In the genomic region with DNA sequence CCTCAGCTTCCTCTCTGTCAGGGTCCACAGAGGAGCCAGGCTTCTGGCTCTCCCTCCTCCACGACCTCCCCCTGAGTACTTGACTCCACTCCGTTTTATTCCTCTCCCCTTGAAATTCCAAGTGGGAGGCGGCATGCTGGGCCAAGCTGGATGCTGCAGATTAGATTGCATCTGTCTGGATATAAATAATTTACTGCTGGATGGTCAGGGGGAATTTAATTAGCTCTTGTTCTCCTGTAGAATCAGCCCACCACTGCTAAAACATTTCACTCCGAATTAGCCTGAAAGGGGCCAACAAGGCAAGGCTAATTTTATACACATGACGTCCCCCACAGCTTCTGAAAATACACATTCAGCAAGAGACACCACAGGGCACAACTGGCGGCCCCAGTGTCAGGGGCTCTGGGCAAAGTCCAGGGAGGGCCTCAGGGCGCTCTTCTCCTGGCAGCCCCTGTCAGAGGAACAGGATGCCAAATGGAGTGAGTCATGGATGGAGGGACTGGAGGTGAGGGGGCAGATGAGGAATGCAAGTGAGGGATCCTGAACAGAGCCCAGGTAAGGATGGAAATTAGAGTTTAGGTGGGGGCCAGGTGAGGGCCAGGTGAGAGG, we compare ENCODE assay signal across 13 mouse cellular contexts. TPM values are rescaled to one million over a fixed set of nuclear protein-coding genes. Genes with fewer than 3 reads are reported as not detected.
A peak's percentile ranks its signal among the peaks of the same experiment; 100 is the strongest.
DNase-seq lines count a peak whose midpoint lies in the region; ATAC-seq and TF ChIP-seq lines count a peak whose summit lies in the region.
"Had no signal": no experiment of that assay in that cellular context is flagged by ENCODE, and none has a peak within 500 bp of the region (broad histone marks: within the 10 kb centered on the region; RNA-seq: fewer than 3 reads in every experiment).

No protein-coding gene starts in this region.

- no peaks in the 10 kb centered on the region; the same call in 1 of the 2 replicates for H3K9me3 ChIP-seq in hindbrain, embryonic 16.5 days (ENCODE audit: control insufficient read depth, low read length)
- H3K9me3 ChIP-seq in neural tube, embryonic 13.5 days = no peaks in the 10 kb centered on the region
- H3K9me3 ChIP-seq: liver, embryonic 12.5 days had no signal

- H3K4me3 ChIP-seq in kidney, adult 2 months (ENCODE audit: insufficient read depth, low read depth, low read length) = no peak overlapping the region
- H3K4me3 ChIP-seq in hindbrain, embryonic 16.5 days (ENCODE audit: low read length) = no peak overlapping the region
- H3K4me3 ChIP-seq in neural tube, embryonic 13.5 days = no peak overlapping the region
- H3K4me3 ChIP-seq: liver, embryonic 12.5 days had no signal

- H3K4me2 ChIP-seq in hindbrain, embryonic 16.5 days (ENCODE audit: low read length) = no peak overlapping the region
- 0 out of 2 replicates have a peak overlapping the region, but pooled peaks have one; percentile 26 for H3K4me2 ChIP-seq in neural tube, embryonic 13.5 days
- H3K4me2 ChIP-seq: liver, embryonic 12.5 days had no signal

- DNase-seq in cerebellum, adult 9-11 months = peak; percentile 59
- no peak for DNase-seq in cerebellum, postnatal 14 days
- DNase-seq in kidney, postnatal 4 days = peak; percentile 20 to 40
- no peak for DNase-seq in kidney, adult 2 months
- DNase-seq in frontal cortex, adult 2 months (ENCODE audit: extremely low spot score in 1 of 2, low spot score in 1 of 2) = no peak
- no peak for DNase-seq in heart, adult 18-20 months
- DNase-seq: lung, postnatal 36 days; right cerebral cortex, postnatal 4 days had no signal

- H3K9ac ChIP-seq in hindbrain, embryonic 16.5 days (ENCODE audit: low read depth, low read length) = peak overlapping the region; percentile 18
- H3K9ac ChIP-seq in neural tube, embryonic 13.5 days = peak overlapping the region; percentile 46
- H3K9ac ChIP-seq: liver, embryonic 12.5 days had no signal

- no peaks in the 10 kb centered on the region for H3K4me1 ChIP-seq in kidney, adult 2 months (ENCODE audit: control insufficient read depth, insufficient read depth, low read length)
- H3K4me1 ChIP-seq in hindbrain, embryonic 16.5 days (ENCODE audit: control insufficient read depth, insufficient read depth, low read depth, low read length) = peaks cover 25% of the 10 kb centered on the region
- peaks cover 39% of the 10 kb centered on the region for H3K4me1 ChIP-seq in neural tube, embryonic 13.5 days (replicated peaks)
- H3K4me1 ChIP-seq: liver, embryonic 12.5 days had no signal

- no peak for TF ChIP-seq CTCF in kidney, adult 2 months (conservative IDR thresholded peaks at IDR 0.05; ENCODE audit: insufficient read depth, insufficient read length, low read depth, low read length)

- ATAC-seq in hindbrain, embryonic 16.5 days = no peak; the same call in 1 of the 2 replicates
- peak; percentile 44 for ATAC-seq in neural tube, embryonic 13.5 days (ENCODE audit: low read depth)
- ATAC-seq: inflammation-experienced regulatory T-cells, adult 6 months; liver, embryonic 12.5 days had no signal

- TF ChIP-seq POLR2A in kidney, adult 2 months (IDR thresholded peaks at IDR 0.05; ENCODE audit: low read depth, low read length) = no peak

- H3K27me3 ChIP-seq in kidney, adult 2 months (replicated peaks; ENCODE audit: control insufficient read depth, insufficient read depth, low read length) = no peaks in the 10 kb centered on the region
- H3K27me3 ChIP-seq in hindbrain, embryonic 16.5 days (replicated peaks; ENCODE audit: control insufficient read depth, insufficient read depth, low read length) = no peaks in the 10 kb centered on the region
- H3K27me3 ChIP-seq in neural tube, embryonic 13.5 days = no peaks in the 10 kb centered on the region
- H3K27me3 ChIP-seq: liver, embryonic 12.5 days had no signal

- H3K27ac ChIP-seq in kidney, adult 2 months (ENCODE audit: insufficient read depth, low read depth, low read length) = no peak overlapping the region
- peak overlapping the region; percentile 64 for H3K27ac ChIP-seq in hindbrain, embryonic 16.5 days (ENCODE audit: low read depth, low read length)
- H3K27ac ChIP-seq in neural tube, embryonic 13.5 days (replicated peaks) = peak overlapping the region; percentile 93
- H3K27ac ChIP-seq: liver, embryonic 12.5 days had no signal

- 30% methylated on average over 7 of the region's 7 CpGs for WGBS in kidney, adult 2 months
- 15% methylated on average over 7 of the region's 7 CpGs for WGBS in hindbrain, embryonic 16.5 days
- 15% methylated on average over 7 of the region's 7 CpGs for WGBS in neural tube, embryonic 13.5 days

- no peaks in the 10 kb centered on the region for H3K36me3 ChIP-seq in kidney, adult 2 months (ENCODE audit: control insufficient read depth, insufficient read depth, low read length)
- no peaks in the 10 kb centered on the region for H3K36me3 ChIP-seq in hindbrain, embryonic 16.5 days (ENCODE audit: control insufficient read depth, insufficient read depth, low read length)
- H3K36me3 ChIP-seq in neural tube, embryonic 13.5 days = no peaks in the 10 kb centered on the region
- H3K36me3 ChIP-seq: liver, embryonic 12.5 days had no signal

RNA-seq across cellular contexts. Expression of gene Rbfox3, which starts 36.8 kb away (rescaled TPM):
- polyA plus RNA-seq in kidney, adult 2 months (2012; rRNA removed) = 0.27 TPM in 2 replicates
- 68.4 and 69.4 TPM in 2 replicates for polyA plus RNA-seq in hindbrain, embryonic 16.5 days (2015; fragmentation: Nextera tagmentation; extraction: Ambion mirVana)
- 69.4 and 71.2 TPM in 2 replicates for polyA plus RNA-seq in neural tube, embryonic 13.5 days (2015; fragmentation: Nextera tagmentation; extraction: Ambion mirVana)
- polyA plus RNA-seq in frontal cortex, adult 2 months (2012; rRNA removed) = 108 and 125 TPM in 2 replicates
- under 1 TPM in 1 of 2 experiments, not detected in 1; 0.10 TPM for total RNA-seq in heart, adult 18-20 months (2021)
- total RNA-seq: neutrophil, adult 5-6 weeks had no signal

Comparison
In these comparisons a context has a peak if more than half of its experiments do, and no peak if none do; other contexts are left out.
1. DNase-seq: peak in cerebellum, adult 9-11 months (single experiment) and kidney, postnatal 4 days (2 of 2); none in cerebellum, postnatal 14 days (0 of 2), kidney, adult 2 months (single experiment), frontal cortex, adult 2 months (0 of 2) and heart, adult 18-20 months (0 of 2).
2. RNA of gene Rbfox3, which starts 36.8 kb away (polyA plus RNA-seq): 108 to 125 TPM in frontal cortex, adult 2 months, 69.4 to 71.2 TPM in neural tube, embryonic 13.5 days and 68.4 to 69.4 TPM in hindbrain, embryonic 16.5 days; 0.27 TPM in kidney, adult 2 months; every median in the first group is over 10 times any median in the second.